Mouse (Mus musculus) limb, embryonic 14.5 days (tissue): ENCODE data around the gene Tph2. TPM values are rescaled to one million over a fixed set of nuclear protein-coding genes. Genes with fewer than 3 reads are reported as not detected.

ENCODE experiments used
- ATAC-seq: fragments of 200-750 bp; cut with Nextera tagmentation; 2 replicates; pipeline ENCODE4 v1.8.0; 2017; ENCODE audit warnings: low read depth, moderate number of reproducible peaks, moderate TSS enrichment; ENCODE audit not compliant: low FRiP score
- DNase-seq: peaks from one replicate; pipeline ENCODE4 v3.0.0-alpha.2; 2015; ENCODE audit warnings: low spot score
- H3K27ac ChIP-seq: fragments of 300-500 bp; sonication (generic); replicated peaks from 2 replicates; pipeline ENCODE4 v1.5.1; 2014; ENCODE audit warnings: low read depth, mild to moderate bottlenecking, low read length, moderate library complexity, mixed read lengths
- H3K27me3 ChIP-seq: fragments of 300-500 bp; sonication (generic); 2 replicates; pipeline ENCODE4 v1.6.1; 2014; ENCODE audit warnings: low read length, mixed read lengths; ENCODE audit not compliant: control insufficient read depth, insufficient read depth
- H3K36me3 ChIP-seq: fragments of 300-500 bp; sonication (generic); 2 replicates; pipeline ENCODE4 v1.6.1; 2014; ENCODE audit warnings: mild to moderate bottlenecking, low read length, moderate library complexity, mixed read lengths; ENCODE audit not compliant: control insufficient read depth, insufficient read depth
- H3K4me1 ChIP-seq: fragments of 300-500 bp; sonication (generic); 2 replicates; pipeline ENCODE4 v1.6.1; 2014; ENCODE audit warnings: antibody characterized with exemption, low read length, mixed read lengths; ENCODE audit not compliant: control insufficient read depth, insufficient read depth
- H3K4me2 ChIP-seq: fragments of 300-500 bp; sonication (generic); replicated peaks from 2 replicates; pipeline ENCODE4 v1.6.1; 2014; ENCODE audit warnings: low read depth, mild to moderate bottlenecking, low read length, moderate library complexity; ENCODE audit not compliant: severe bottlenecking
- H3K4me3 ChIP-seq: fragments of 300-500 bp; sonication (generic); replicated peaks from 2 replicates; pipeline ENCODE4 v1.5.1; 2014; ENCODE audit warnings: low read length
- H3K9ac ChIP-seq: fragments of 300-500 bp; sonication (generic); 2 replicates; pipeline ENCODE4 v1.6.1; 2014; ENCODE audit warnings: mild to moderate bottlenecking, low read depth, low read length, moderate library complexity; ENCODE audit not compliant: severe bottlenecking
- H3K9me3 ChIP-seq: fragments of 300-500 bp; sonication (generic); 2 replicates; pipeline ENCODE4 v1.6.1; 2016; ENCODE audit warnings: low read length; ENCODE audit not compliant: control insufficient read depth
- POLR2A ChIP-seq: fragments of 200-500 bp; IDR thresholded peaks from 2 replicates; pipeline ENCODE4 v1.8.0; 2012; ENCODE audit warnings: inconsistent platforms, mild to moderate bottlenecking, moderate library complexity, borderline replicate concordance; ENCODE audit not compliant: insufficient read depth, insufficient read length; ENCODE audit errors: extremely low read depth
- WGBS: fragments of 180-500 bp; shearing (Covaris S2); extraction: QIAGEN DNeasy Blood & Tissue Kit; methylation state at CpG from one replicate; pipeline ENCODE4 v1.1.7; 2014; 5-methylcytosine and 5-hydroxymethylcytosine counted together
- polyA plus RNA-seq, 2 experiments: library from polyadenylated mRNA; depleted of rRNA in 1 of 2; stranded (reverse) in 1 of 2; unstranded in 1 of 2; fragments of >200 nt; fragmentation: Nextera tagmentation in 1 of 2; extraction: Ambion mirVana in 1 of 2; gene quantifications; 2 replicates each; pipeline versions ENCODE4 v1.2.1 to v1.2.3; 2012 to 2014

The Tph2 gene
- polyA plus RNA-seq, 2 experiments, result 0.03 TPM; not detected in 1

GRCm38 (mm10) chr10:115175591-115175991 lies 9.2 kb downstream of the Tph2 start:
- H3K9me3 ChIP-seq, result no peaks in the 10 kb centered on the region
- no peak overlapping the region for H3K27ac ChIP-seq
- H3K4me3 ChIP-seq, result no peak overlapping the region
- no peak for ATAC-seq
- no peaks in the 10 kb centered on the region for H3K27me3 ChIP-seq
- no peak overlapping the region for H3K9ac ChIP-seq
- no peaks in the 10 kb centered on the region for H3K4me1 ChIP-seq
- H3K4me2 ChIP-seq, result no peak overlapping the region
- no peak for TF ChIP-seq POLR2A
- 48% methylated on average over 12 of the region's 12 CpGs for WGBS
- H3K36me3 ChIP-seq, result no peaks in the 10 kb centered on the region
- no peak for DNase-seq

- ATAC-seq, result no peak
- Histone ChIP-seq H3K36me3 (no peaks in the 10 kb centered on the region), H3K9me3 (no peaks in the 10 kb centered on the region), H3K4me1 (0 out of 2 replicates have a peak, but pooled peaks cover 2% of the 10 kb centered on the region), H3K4me3 (no peak overlapping the region), H3K9ac (no peak overlapping the region), H3K27ac (no peak overlapping the region), H3K27me3 (no peaks in the 10 kb centered on the region), H3K4me2 (no peak overlapping the region)
- no peak for TF ChIP-seq POLR2A
- 76% methylated on average over 10 of the region's 10 CpGs for WGBS
- DNase-seq, result no peak
Observed at GRCm38 (mm10) chr10:115173336-115173735, 11.5 kb downstream of the Tph2 start.

- Histone ChIP-seq H3K4me2 (no peak overlapping the region), H3K9me3 (no peaks in the 10 kb centered on the region), H3K9ac (no peak overlapping the region), H3K36me3 (no peaks in the 10 kb centered on the region), H3K27ac (no peak overlapping the region), H3K4me1 (0 out of 2 replicates have a peak, but pooled peaks cover 2% of the 10 kb centered on the region), H3K27me3 (no peaks in the 10 kb centered on the region), H3K4me3 (no peak overlapping the region)
- no peak for TF ChIP-seq POLR2A
- ATAC-seq (peak; percentile 55), DNase-seq (peak; percentile 38)
- WGBS, result 48% methylated on average over 8 of the region's 8 CpGs
Observed at GRCm38 (mm10) chr10:115171351-115171818, 13.4 kb downstream of the Tph2 start.

GRCm38 (mm10) chr10:115170496-115171350 lies 14.1 kb downstream of the Tph2 start:
- no peak overlapping the region for H3K4me2 ChIP-seq
- 0 out of 2 replicates have a peak, but pooled peaks cover 2% of the 10 kb centered on the region for H3K4me1 ChIP-seq
- 86% methylated on average over 7 of the region's 7 CpGs for WGBS
- ATAC-seq, result no peak
- DNase-seq, result no peak
- H3K27me3 ChIP-seq, result no peaks in the 10 kb centered on the region
- H3K9ac ChIP-seq, result no peak overlapping the region
- no peak overlapping the region for H3K27ac ChIP-seq
- H3K9me3 ChIP-seq, result no peaks in the 10 kb centered on the region
- H3K36me3 ChIP-seq, result no peaks in the 10 kb centered on the region
- no peak overlapping the region for H3K4me3 ChIP-seq
- TF ChIP-seq POLR2A, result no peak

- H3K9me3 ChIP-seq, result no peaks in the 10 kb centered on the region
- H3K4me3 ChIP-seq, result no peak overlapping the region
- no peaks in the 10 kb centered on the region for H3K36me3 ChIP-seq
- 0 out of 2 replicates have a peak, but pooled peaks cover 2% of the 10 kb centered on the region for H3K4me1 ChIP-seq
- TF ChIP-seq POLR2A, result no peak
- no peak overlapping the region for H3K27ac ChIP-seq
- WGBS, result 33% methylated on average over 9 of the region's 9 CpGs
- H3K4me2 ChIP-seq, result no peak overlapping the region
- H3K27me3 ChIP-seq, result no peaks in the 10 kb centered on the region
- DNase-seq (no peak), ATAC-seq (no peak)
- no peak overlapping the region for H3K9ac ChIP-seq
Observed at GRCm38 (mm10) chr10:115169410-115169809, 15.4 kb downstream of the Tph2 start.
